Mouse (Mus musculus) heart, embryonic 13.5 days (tissue): ENCODE measurements around the gene Cdkn1c. TPM values are rescaled to one million over a fixed set of nuclear protein-coding genes. Genes with fewer than 3 reads are reported as not detected.

ENCODE experiments used
- ATAC-seq: fragments of 200-750 bp; cut with Nextera tagmentation; 2 replicates; pipeline ENCODE4 v1.8.0; 2017; ENCODE audit warnings: moderate TSS enrichment; ENCODE audit not compliant: insufficient number of reproducible peaks, low FRiP score, low TSS enrichment; ENCODE audit errors: extremely low read depth
- H3K27ac ChIP-seq: fragments of 300-500 bp; sonication (generic); replicated peaks from 2 replicates; pipeline ENCODE4 v1.5.1; 2015; ENCODE audit warnings: moderate library complexity, mild to moderate bottlenecking, inconsistent platforms
- H3K27me3 ChIP-seq: fragments of 300-500 bp; sonication (generic); replicated peaks from 2 replicates; pipeline ENCODE4 v1.6.1; 2015; ENCODE audit warnings: mild to moderate bottlenecking, inconsistent platforms
- H3K36me3 ChIP-seq: fragments of 300-500 bp; sonication (generic); 2 replicates; pipeline ENCODE4 v1.6.1; 2015; ENCODE audit warnings: mild to moderate bottlenecking, inconsistent platforms
- H3K4me1 ChIP-seq: fragments of 300-500 bp; sonication (generic); 2 replicates; pipeline ENCODE4 v1.6.1; 2015; ENCODE audit warnings: inconsistent platforms
- H3K4me2 ChIP-seq: fragments of 300-500 bp; sonication (generic); 2 replicates; pipeline ENCODE4 v1.6.1; 2015; ENCODE audit warnings: inconsistent platforms, mild to moderate bottlenecking, moderate library complexity
- H3K4me3 ChIP-seq: fragments of 300-500 bp; sonication (generic); 2 replicates; pipeline ENCODE4 v1.5.1; 2015; ENCODE audit warnings: moderate library complexity, mild to moderate bottlenecking, inconsistent platforms
- H3K9ac ChIP-seq: fragments of 300-500 bp; sonication (generic); 2 replicates; pipeline ENCODE4 v1.6.1; 2015; ENCODE audit warnings: inconsistent platforms, mild to moderate bottlenecking, moderate library complexity
- H3K9me3 ChIP-seq: fragments of 300-500 bp; sonication (generic); 2 replicates; pipeline ENCODE4 v1.6.1; 2016; ENCODE audit warnings: inconsistent platforms
- WGBS: fragments of 180-500 bp; shearing (Covaris S2); methylation state at CpG from one replicate; pipeline ENCODE4 v1.1.7; 2015; ENCODE audit warnings: mixed read lengths; 5-methylcytosine and 5-hydroxymethylcytosine counted together
- polyA plus RNA-seq: library from polyadenylated mRNA; unstranded; fragments of >200 nt; fragmentation: Nextera tagmentation; extraction: Ambion mirVana; gene quantifications from 2 replicates; pipeline ENCODE4 v1.2.1, GENCODE M21; 2015

Gene Cdkn1c
- 621 and 622 TPM in 2 replicates for polyA plus RNA-seq

GRCm38 (mm10) chr7:143460874-143461273 lies at the start of gene Cdkn1c:
Gene Cdkn1c (minus strand): TSS chr7:143461050.
- peaks cover 41% of the 10 kb centered on the region for H3K4me1 ChIP-seq
- ATAC-seq = peak; percentile 76
- 24% methylated on average over 39 of the region's 48 CpGs for WGBS

GRCm38 (mm10) chr7:143509566-143509965 lies 48.7 kb upstream of the Cdkn1c start:
- peaks cover 8% of the 10 kb centered on the region for H3K4me1 ChIP-seq
- no peak overlapping the region for H3K27ac ChIP-seq
- H3K36me3 ChIP-seq = peaks cover 27% of the 10 kb centered on the region
- 70% methylated on average over 1 of the region's 1 CpGs for WGBS
- peaks cover 15% of the 10 kb centered on the region for H3K27me3 ChIP-seq
- no peak overlapping the region for H3K4me3 ChIP-seq
- no peak overlapping the region for H3K4me2 ChIP-seq
- no peak for ATAC-seq
- H3K9me3 ChIP-seq = no peaks in the 10 kb centered on the region
- no peak overlapping the region for H3K9ac ChIP-seq

More at GRCm38 (mm10) chr7:143460874-143461273, at the start of gene Cdkn1c:
- peak within 1 kb of the TSS; percentile 88 for H3K9ac ChIP-seq
- peaks cover 21% of the 10 kb centered on the region for H3K9me3 ChIP-seq
- peaks cover 7% of the 10 kb centered on the region; the same call in 1 of the 2 replicates for H3K27me3 ChIP-seq
- H3K4me3 ChIP-seq = peak within 1 kb of the TSS; percentile 71
- H3K36me3 ChIP-seq = peaks cover 3% of the 10 kb centered on the region; the same call in 1 of the 2 replicates
- H3K27ac ChIP-seq = peak within 1 kb of the TSS; percentile 80
- H3K4me2 ChIP-seq = peak within 1 kb of the TSS; percentile 79

- 19% methylated on average over 7 of the region's 7 CpGs for WGBS
- ATAC-seq = no peak
- Histone ChIP-seq H3K36me3 (no peaks in the 10 kb centered on the region), H3K9me3 (no peaks in the 10 kb centered on the region), H3K4me2 (no peak overlapping the region), H3K9ac (no peak overlapping the region), H3K4me3 (no peak overlapping the region), H3K27me3 (peaks cover 43% of the 10 kb centered on the region), H3K27ac (no peak overlapping the region), H3K4me1 (peaks cover 20% of the 10 kb centered on the region)
Measured at GRCm38 (mm10) chr7:143506675-143507074, 45.8 kb upstream of the Cdkn1c start.

- no peak overlapping the region for H3K4me3 ChIP-seq
- H3K9me3 ChIP-seq = no peaks in the 10 kb centered on the region
- H3K9ac ChIP-seq = no peak overlapping the region
- no peak overlapping the region for H3K4me2 ChIP-seq
- 62% methylated on average over 7 of the region's 7 CpGs for WGBS
- H3K4me1 ChIP-seq = peaks cover 24% of the 10 kb centered on the region
- no peaks in the 10 kb centered on the region for H3K36me3 ChIP-seq
- H3K27ac ChIP-seq = no peak overlapping the region
- ATAC-seq = no peak
- peaks cover 47% of the 10 kb centered on the region for H3K27me3 ChIP-seq
Measured at GRCm38 (mm10) chr7:143506271-143506670, 45.4 kb upstream of the Cdkn1c start.

GRCm38 (mm10) chr7:143505823-143506222 lies 45.0 kb upstream of the Cdkn1c start:
- 29% methylated on average over 11 of the region's 11 CpGs for WGBS

GRCm38 (mm10) chr7:143505411-143505810 lies 44.6 kb upstream of the Cdkn1c start:
- WGBS = 86% methylated on average over 2 of the region's 2 CpGs

More at GRCm38 (mm10) chr7:143505823-143506222, 45.0 kb upstream of the Cdkn1c start:
- no peaks in the 10 kb centered on the region for H3K36me3 ChIP-seq
- ATAC-seq = no peak
- H3K27me3 ChIP-seq = peaks cover 52% of the 10 kb centered on the region
- H3K4me1 ChIP-seq = peaks cover 26% of the 10 kb centered on the region
- H3K27ac ChIP-seq = no peak overlapping the region
- H3K9me3 ChIP-seq = no peaks in the 10 kb centered on the region
- no peak overlapping the region for H3K4me2 ChIP-seq
- H3K9ac ChIP-seq = no peak overlapping the region
- no peak overlapping the region for H3K4me3 ChIP-seq

GRCm38 (mm10) chr7:143503926-143504325 lies 43.1 kb upstream of the Cdkn1c start:
- 75% methylated on average over 6 of the region's 6 CpGs for WGBS
- Histone ChIP-seq H3K36me3 (no peaks in the 10 kb centered on the region), H3K9ac (no peak overlapping the region), H3K4me3 (no peak overlapping the region), H3K27me3 (peaks cover 70% of the 10 kb centered on the region), H3K4me2 (no peak overlapping the region), H3K4me1 (peaks cover 18% of the 10 kb centered on the region), H3K9me3 (no peaks in the 10 kb centered on the region), H3K27ac (no peak overlapping the region)
- no peak for ATAC-seq

More at GRCm38 (mm10) chr7:143505411-143505810, 44.6 kb upstream of the Cdkn1c start:
- no peak overlapping the region for H3K4me2 ChIP-seq
- H3K36me3 ChIP-seq = no peaks in the 10 kb centered on the region
- H3K4me3 ChIP-seq = no peak overlapping the region
- ATAC-seq = no peak
- H3K4me1 ChIP-seq = peaks cover 26% of the 10 kb centered on the region
- H3K9ac ChIP-seq = no peak overlapping the region
- no peak overlapping the region for H3K27ac ChIP-seq
- H3K27me3 ChIP-seq = peaks cover 56% of the 10 kb centered on the region
- no peaks in the 10 kb centered on the region for H3K9me3 ChIP-seq

- H3K9me3 ChIP-seq = no peaks in the 10 kb centered on the region
- peak within 1 kb of the TSS; percentile 61 for H3K4me3 ChIP-seq
- peaks cover 80% of the 10 kb centered on the region for H3K27me3 ChIP-seq
- peak within 1 kb of the TSS; percentile 94 for H3K4me2 ChIP-seq
- no peak within 1 kb of the TSS for H3K27ac ChIP-seq
- H3K9ac ChIP-seq = peak within 1 kb of the TSS; percentile 11
- no peaks in the 10 kb centered on the region for H3K36me3 ChIP-seq
- WGBS = 3% methylated on average over 51 of the region's 51 CpGs
- H3K4me1 ChIP-seq = peaks cover 18% of the 10 kb centered on the region
- no peak for ATAC-seq
Measured at GRCm38 (mm10) chr7:143502418-143503200, 41.8 kb upstream of the Cdkn1c start, which contains the start of gene Phlda2. Gene Phlda2 (minus strand): TSS chr7:143503150.

GRCm38 (mm10) chr7:143501643-143502417 lies 41.0 kb upstream of the Cdkn1c start:
- Histone ChIP-seq H3K36me3 (no peaks in the 10 kb centered on the region), H3K9ac (peak overlapping the region; percentile 11), H3K4me1 (peaks cover 18% of the 10 kb centered on the region), H3K4me2 (peak overlapping the region; percentile 94), H3K9me3 (no peaks in the 10 kb centered on the region), H3K27ac (no peak overlapping the region), H3K4me3 (peak overlapping the region; percentile 61), H3K27me3 (peaks cover 88% of the 10 kb centered on the region)
- 1% methylated on average over 55 of the region's 55 CpGs for WGBS
- no peak for ATAC-seq

- Histone ChIP-seq H3K27ac (no peak overlapping the region), H3K9ac (no peak overlapping the region), H3K4me3 (no peak overlapping the region), H3K36me3 (no peaks in the 10 kb centered on the region), H3K27me3 (peaks cover 87% of the 10 kb centered on the region), H3K9me3 (no peaks in the 10 kb centered on the region), H3K4me2 (no peak overlapping the region), H3K4me1 (peaks cover 18% of the 10 kb centered on the region)
- 41% methylated on average over 2 of the region's 2 CpGs for WGBS
- ATAC-seq = no peak
Measured at GRCm38 (mm10) chr7:143500912-143501311, 40.1 kb upstream of the Cdkn1c start.

GRCm38 (mm10) chr7:143498584-143498983 lies 37.7 kb upstream of the Cdkn1c start:
- ATAC-seq = no peak
- no peaks in the 10 kb centered on the region for H3K36me3 ChIP-seq

More at GRCm38 (mm10) chr7:143498584-143498983, 37.7 kb upstream of the Cdkn1c start:
- H3K9ac ChIP-seq = no peak overlapping the region
- no peak overlapping the region for H3K4me3 ChIP-seq
- H3K27me3 ChIP-seq = peaks cover 75% of the 10 kb centered on the region
- no peaks in the 10 kb centered on the region for H3K9me3 ChIP-seq
- 87% methylated on average over 4 of the region's 4 CpGs for WGBS
- peaks cover 18% of the 10 kb centered on the region for H3K4me1 ChIP-seq
- H3K4me2 ChIP-seq = no peak overlapping the region
- H3K27ac ChIP-seq = no peak overlapping the region
